Mouse (Mus musculus) G1E (cell line): ENCODE results near the gene Rbm15.

Experiments
- CTCF ChIP-seq: IDR thresholded peaks from 2 replicates; pipeline ENCODE4 v1.5.1; 2012; ENCODE audit warnings: low read depth, low read length, inconsistent platforms, mixed read lengths
- GATA1 ChIP-seq: IDR thresholded peaks from 2 replicates; pipeline ENCODE4 v1.6.1; 2012; ENCODE audit warnings: borderline replicate concordance, low read length, inconsistent platforms, mixed read lengths
- POLR2AphosphoS5 ChIP-seq: IDR thresholded peaks from 2 replicates; pipeline ENCODE4 v1.6.1; 2012; ENCODE audit warnings: low read depth, low read length, inconsistent platforms; ENCODE audit not compliant: insufficient replicate concordance
- TAL1 ChIP-seq: conservative IDR thresholded peaks from 2 replicates; pipeline ENCODE4 v1.6.1; 2012; ENCODE audit warnings: low read depth, low read length, inconsistent platforms, mixed read lengths

DNA sequence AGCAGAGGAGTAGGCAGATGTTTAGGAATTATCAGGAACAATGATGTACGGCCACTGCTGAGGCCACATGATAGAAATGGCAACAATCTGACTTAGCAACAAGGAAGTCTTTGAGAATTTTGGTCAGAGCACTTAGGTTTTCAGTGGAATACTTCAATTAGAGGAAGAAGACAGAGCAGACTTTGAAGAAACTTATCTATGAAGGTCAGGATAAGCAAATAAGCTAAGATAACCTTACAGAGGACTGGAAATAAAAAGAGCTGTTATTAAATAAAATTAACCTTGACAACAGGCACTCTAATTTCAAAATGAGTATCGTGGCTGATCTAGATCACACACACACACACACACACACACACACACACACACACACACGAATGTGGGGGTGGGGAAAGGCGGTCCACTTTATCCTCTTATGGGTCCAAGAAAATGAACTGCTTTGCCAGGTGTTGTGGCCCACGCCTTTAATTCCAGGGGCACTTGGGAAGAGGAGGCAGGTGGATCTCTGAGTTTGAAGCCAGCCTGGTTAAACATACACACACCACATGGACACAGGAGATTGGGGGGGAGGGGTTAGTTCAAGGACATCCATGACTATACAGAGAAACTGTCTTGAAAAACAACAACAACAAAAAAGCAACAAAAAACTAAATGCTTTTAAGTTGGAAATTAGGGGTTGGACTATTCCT, 37.7 kb downstream of the Rbm15 start:
- TF ChIP-seq CTCF = no peak
- no peak for TF ChIP-seq TAL1
- TF ChIP-seq GATA1 = no peak
- TF ChIP-seq POLR2AphosphoS5 = no peak
